Mouse (Mus musculus): ENCODE results near the gene Cstf3. TPM values are rescaled to one million over a fixed set of nuclear protein-coding genes. Genes with fewer than 3 reads are reported as not detected.

The Cstf3 gene
- 27.9 and 30.9 TPM in 2 replicates for total RNA-seq (2023)

GRCm38 (mm10) chr2:104590068-104590828, at the start of gene Cstf3:
Gene Cstf3 (plus strand): TSS chr2:104590523.

GRCm38 (mm10) chr2:104711585-104712485, 121.5 kb downstream of the Cstf3 start, which contains the start of gene Tcp11l1:
Gene Tcp11l1 (minus strand): TSS chr2:104712169.

Other genes with a start within 250 kb of the Cstf3 start
- not detected in 2 replicates for gene D430041D05Rik, start 179.5 kb upstream of the Cstf3 start, total RNA-seq (2023)
- 32.4 and 33.3 TPM in 2 replicates for gene Hipk3, start 96.1 kb upstream of the Cstf3 start, total RNA-seq (2023)
- gene Tcp11l1, start 121.6 kb downstream of the Cstf3 start, total RNA-seq (2023), result 3.4 and 3.7 TPM in 2 replicates
- not detected in 2 replicates for gene Pin1rt1, start 125.9 kb downstream of the Cstf3 start, total RNA-seq (2023)
- 2.1 and 2.4 TPM in 2 replicates for gene Depdc7, start 152.4 kb downstream of the Cstf3 start, total RNA-seq (2023)
- 4.2 and 4.6 TPM in 2 replicates for gene Qser1, start 226.2 kb downstream of the Cstf3 start, total RNA-seq (2023)

Data from neutrophil, adult 65 days (primary cell).